Mouse (Mus musculus): ENCODE data around the gene Dnm1l. TPM values are rescaled to one million over a fixed set of nuclear protein-coding genes. Genes with fewer than 3 reads are reported as not detected.

The Dnm1l gene
- polyA plus RNA-seq, 1 experiment from 2014 or later = 80.9 TPM

- H3K9me3 ChIP-seq (ENCODE audit: control insufficient read depth, low read length) = no peaks in the 10 kb centered on the region
- WGBS = 0% methylated on average over 60 of the region's 61 CpGs
- peak overlapping the region; percentile 57 for H3K27ac ChIP-seq (ENCODE audit: low read depth, low read length)
- H3K4me2 ChIP-seq (ENCODE audit: low read depth) = peak overlapping the region; percentile 85
- H3K9ac ChIP-seq (ENCODE audit: low read length) = peak overlapping the region; percentile 92
- peak overlapping the region; percentile 88 for H3K4me3 ChIP-seq (ENCODE audit: low read depth, low read length)
- peaks cover 7% of the 10 kb centered on the region for H3K4me1 ChIP-seq (ENCODE audit: control insufficient read depth, insufficient read depth, low read length)
- DNase-seq (ENCODE audit: low spot score) (peak; percentile 63), ATAC-seq (ENCODE audit: insufficient read depth, low FRiP score, low TSS enrichment) (peak; percentile 70)
- no peaks in the 10 kb centered on the region for H3K36me3 ChIP-seq (ENCODE audit: control insufficient read depth, insufficient read depth, low read length)
- H3K27me3 ChIP-seq (ENCODE audit: control insufficient read depth, insufficient read depth, low read length) = no peaks in the 10 kb centered on the region
Observed at GRCm38 (mm10) chr16:16303138-16303827, 55.5 kb downstream of the Dnm1l start.

DNA sequence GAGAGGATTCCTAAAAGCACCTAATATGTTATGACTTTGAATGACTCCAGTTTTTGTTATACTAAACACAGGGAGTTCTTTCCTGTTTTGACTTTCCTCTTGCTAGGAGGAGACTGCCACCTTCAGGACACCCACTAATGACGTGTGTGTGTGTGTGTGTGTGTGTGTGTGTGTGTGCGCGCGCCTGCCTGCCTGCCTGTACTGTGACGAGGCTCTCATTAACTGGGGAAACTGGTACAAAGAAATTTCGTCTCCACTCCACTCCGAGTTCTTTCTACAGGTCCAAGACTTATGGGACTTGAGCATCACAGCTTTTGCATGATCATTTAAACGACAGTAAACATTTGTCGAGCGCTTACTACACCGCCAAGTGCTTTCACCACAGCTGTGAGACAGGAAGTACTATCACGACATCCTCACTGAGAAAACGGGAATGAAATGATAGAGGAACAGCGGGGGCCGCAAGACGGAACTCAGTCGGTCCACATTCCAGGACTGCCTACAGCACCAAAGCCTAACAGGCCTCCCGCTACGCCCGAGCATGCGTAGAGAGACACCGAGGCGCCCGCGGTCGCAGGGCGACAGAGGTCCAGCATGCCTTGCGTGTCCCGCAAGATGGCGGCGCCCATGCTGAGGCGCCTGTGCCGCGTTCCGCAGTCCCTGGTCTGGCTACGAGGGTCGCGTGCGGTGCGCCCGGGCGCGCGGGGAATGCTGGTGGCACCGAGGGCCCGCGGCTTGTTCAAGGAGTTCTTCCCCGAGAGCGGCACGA lies 56.2 kb downstream of the Dnm1l start, which contains the start of gene Yars2:
Yars2 (plus strand) TSS at position 597 of the 769 bp plus-strand sequence.
- ATAC-seq (ENCODE audit: insufficient read depth, low FRiP score, low TSS enrichment) (peak; percentile 96), DNase-seq (ENCODE audit: low spot score) (peak; percentile 93)
- H3K27ac ChIP-seq (ENCODE audit: low read depth, low read length) = peak within 1 kb of the TSS; percentile 57
- WGBS = under 1% methylated on average over 46 of the region's 50 CpGs
- peak within 1 kb of the TSS; percentile 92 for H3K9ac ChIP-seq (ENCODE audit: low read length)
- peak within 1 kb of the TSS; percentile 88 for H3K4me3 ChIP-seq (ENCODE audit: low read depth, low read length)
- no peaks in the 10 kb centered on the region for H3K9me3 ChIP-seq (ENCODE audit: control insufficient read depth, low read length)
- H3K36me3 ChIP-seq (ENCODE audit: control insufficient read depth, insufficient read depth, low read length) = no peaks in the 10 kb centered on the region
- H3K4me2 ChIP-seq (ENCODE audit: low read depth) = peak within 1 kb of the TSS; percentile 85
- H3K27me3 ChIP-seq (ENCODE audit: control insufficient read depth, insufficient read depth, low read length) = no peaks in the 10 kb centered on the region
- peaks cover 7% of the 10 kb centered on the region for H3K4me1 ChIP-seq (ENCODE audit: control insufficient read depth, insufficient read depth, low read length)

DNA sequence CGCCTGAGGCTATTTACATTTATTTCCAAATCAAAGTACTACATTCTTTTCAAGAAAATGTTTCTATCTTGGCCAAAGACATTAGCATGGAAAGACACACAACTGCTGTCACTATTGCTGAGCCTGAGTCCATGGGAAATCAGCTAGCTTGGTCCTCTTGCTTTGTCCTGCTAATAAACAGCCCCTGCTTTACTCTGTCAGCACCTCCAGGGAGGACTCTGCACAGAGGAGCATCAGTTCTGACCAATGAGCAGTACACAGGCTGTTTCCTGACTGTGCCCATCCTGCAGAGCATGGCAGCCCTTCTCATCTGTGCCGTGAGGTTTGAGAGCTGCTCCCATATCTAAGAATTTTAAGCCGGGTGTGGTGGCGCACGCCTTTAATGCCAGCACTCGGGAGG lies 85.0 kb downstream of the Dnm1l start:
- Histone ChIP-seq H3K36me3 (ENCODE audit: control insufficient read depth, insufficient read depth, low read length) (no peaks in the 10 kb centered on the region), H3K9me3 (ENCODE audit: control insufficient read depth, low read length) (no peaks in the 10 kb centered on the region), H3K4me2 (ENCODE audit: low read depth) (no peak overlapping the region), H3K9ac (ENCODE audit: low read length) (no peak overlapping the region), H3K4me3 (ENCODE audit: low read depth, low read length) (no peak overlapping the region), H3K27me3 (ENCODE audit: control insufficient read depth, insufficient read depth, low read length) (no peaks in the 10 kb centered on the region), H3K4me1 (ENCODE audit: control insufficient read depth, insufficient read depth, low read length) (0 out of 2 replicates have a peak, but pooled peaks cover 4% of the 10 kb centered on the region), H3K27ac (ENCODE audit: low read depth, low read length) (no peak overlapping the region)
- ATAC-seq (ENCODE audit: insufficient read depth, low FRiP score, low TSS enrichment) (no peak), DNase-seq (ENCODE audit: low spot score) (no peak)
- 78% methylated on average over 6 of the region's 6 CpGs for WGBS

GRCm38 (mm10) chr16:16272978-16273377 lies 85.8 kb downstream of the Dnm1l start:
- Histone ChIP-seq H3K27me3 (ENCODE audit: control insufficient read depth, insufficient read depth, low read length) (no peaks in the 10 kb centered on the region), H3K4me3 (ENCODE audit: low read depth, low read length) (no peak overlapping the region), H3K9ac (ENCODE audit: low read length) (no peak overlapping the region), H3K36me3 (ENCODE audit: control insufficient read depth, insufficient read depth, low read length) (no peaks in the 10 kb centered on the region), H3K27ac (ENCODE audit: low read depth, low read length) (no peak overlapping the region), H3K4me2 (ENCODE audit: low read depth) (no peak overlapping the region), H3K4me1 (ENCODE audit: control insufficient read depth, insufficient read depth, low read length) (0 out of 2 replicates have a peak, but pooled peaks cover 4% of the 10 kb centered on the region), H3K9me3 (ENCODE audit: control insufficient read depth, low read length) (no peaks in the 10 kb centered on the region)
- ATAC-seq (ENCODE audit: insufficient read depth, low FRiP score, low TSS enrichment) = peak; percentile 27; the same call in 1 of the 2 replicates
- DNase-seq (ENCODE audit: low spot score) = no peak
- WGBS = 23% methylated on average over 3 of the region's 3 CpGs

GRCm38 (mm10) chr16:16262436-16262835 lies 96.3 kb downstream of the Dnm1l start:
- WGBS = 90% methylated on average over 3 of the region's 3 CpGs
- H3K9ac ChIP-seq (ENCODE audit: low read length) = no peak overlapping the region
- ATAC-seq (ENCODE audit: insufficient read depth, low FRiP score, low TSS enrichment) = no peak

More at GRCm38 (mm10) chr16:16262436-16262835, 96.3 kb downstream of the Dnm1l start:
- Histone ChIP-seq H3K4me2 (ENCODE audit: low read depth) (no peak overlapping the region), H3K27ac (ENCODE audit: low read depth, low read length) (no peak overlapping the region), H3K36me3 (ENCODE audit: control insufficient read depth, insufficient read depth, low read length) (no peaks in the 10 kb centered on the region), H3K4me3 (ENCODE audit: low read depth, low read length) (no peak overlapping the region), H3K4me1 (ENCODE audit: control insufficient read depth, insufficient read depth, low read length) (no peaks in the 10 kb centered on the region), H3K27me3 (ENCODE audit: control insufficient read depth, insufficient read depth, low read length) (no peaks in the 10 kb centered on the region), H3K9me3 (ENCODE audit: control insufficient read depth, low read length) (no peaks in the 10 kb centered on the region)
- no peak for DNase-seq (ENCODE audit: low spot score)

Other genes starting within 250 kb of the Dnm1l start
- 3.5 and 4.8 TPM in 2 replicates for gene Pkp2, start 145.6 kb downstream of the Dnm1l start, polyA plus RNA-seq (2014; fragmentation: Nextera tagmentation; extraction: Ambion mirVana)
- gene Yars2, start 56.0 kb downstream of the Dnm1l start, polyA plus RNA-seq (2014; fragmentation: Nextera tagmentation; extraction: Ambion mirVana) = 36.9 and 44.2 TPM in 2 replicates
- gene Fgd4, start 241.6 kb upstream of the Dnm1l start, polyA plus RNA-seq (2014; fragmentation: Nextera tagmentation; extraction: Ambion mirVana) = 18.3 and 18.9 TPM in 2 replicates

Data from neural tube, embryonic 11.5 days (tissue).